22 mouse cellular contexts compared by ENCODE assay signal in the genomic region with DNA sequence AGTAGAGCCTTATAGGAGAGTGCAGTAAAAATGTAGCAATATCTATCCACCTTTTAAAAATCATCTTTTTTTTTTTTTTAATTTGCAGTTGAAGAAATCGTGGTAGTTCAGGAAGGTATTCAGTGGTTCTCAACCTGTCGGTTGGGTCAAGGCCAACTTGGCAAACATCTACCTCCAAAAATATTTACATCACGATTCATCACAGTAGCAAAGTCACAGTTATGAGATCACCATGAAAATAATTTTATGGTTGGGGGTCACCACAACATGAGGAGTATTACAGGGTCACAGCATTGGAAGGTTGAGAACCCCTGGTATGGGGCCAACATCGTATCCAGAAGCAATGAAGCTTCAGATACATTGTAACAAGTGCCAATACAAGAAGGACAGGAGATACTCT. TPM values are rescaled to one million over a fixed set of nuclear protein-coding genes. Genes with fewer than 3 reads are reported as not detected.
A peak's percentile ranks its signal among the peaks of the same experiment; 100 is the strongest.
DNase-seq lines count a peak whose midpoint lies in the region; ATAC-seq lines count a peak whose summit lies in the region.
"Had no signal": no experiment of that assay in that cellular context is flagged by ENCODE, and none has a peak within 500 bp of the region (broad histone marks: within the 10 kb centered on the region; RNA-seq: fewer than 3 reads in every experiment).

No protein-coding gene starts in this region.

- ATAC-seq in forebrain, embryonic 11.5 days (replicated peaks; ENCODE audit: low FRiP score), result no peak
- no peak for ATAC-seq in lung, embryonic 15.5 days (ENCODE audit: borderline replicate concordance, extremely low read depth, low FRiP score, low TSS enrichment)
- ATAC-seq: CD4-positive, CD25-positive, alpha-beta regulatory T cell, adult 4 months; midbrain, embryonic 13.5 days had no signal

- WGBS in forebrain, embryonic 10.5 days, result 93% methylated on average over 4 of the region's 4 CpGs
- 94% methylated on average over 4 of the region's 4 CpGs for WGBS in forebrain, embryonic 11.5 days
- WGBS in lung, embryonic 15.5 days, result 62% methylated on average over 4 of the region's 4 CpGs

- DNase-seq in forebrain, embryonic 10.5 days (ENCODE audit: extremely low spot score, low spot score), result no peak
- no peak for DNase-seq in forebrain, embryonic 11.5 days (ENCODE audit: low spot score)
- DNase-seq in lung, postnatal 4 days, result no peak
- peak; percentile 48 to 68 for DNase-seq in cerebellum, postnatal 25 days
- no peak for DNase-seq in kidney, adult 11 months
- no peak for DNase-seq in left cerebral cortex, adult 9 months (ENCODE audit: low spot score in 2 of 2)
- no peak for DNase-seq in thymus, postnatal 14 days
- DNase-seq: adrenal gland, adult 2 months; gastrocnemius, postnatal 25 days; heart, postnatal 36 days; kidney, adult 2 months; liver; thymus, postnatal 25 days had no signal

- no peaks in the 10 kb centered on the region; the same call in 1 of the 2 replicates for H3K36me3 ChIP-seq in forebrain, embryonic 10.5 days (replicated peaks)
- no peaks in the 10 kb centered on the region for H3K36me3 ChIP-seq in forebrain, embryonic 11.5 days (ENCODE audit: control insufficient read depth, insufficient read depth, low read length)
- no peaks in the 10 kb centered on the region for H3K36me3 ChIP-seq in lung, embryonic 15.5 days
- H3K36me3 ChIP-seq: heart, embryonic 15.5 days; hindbrain, embryonic 13.5 days; limb, embryonic 10.5 days; midbrain, embryonic 13.5 days had no signal

- no peak overlapping the region for H3K4me3 ChIP-seq in forebrain, embryonic 10.5 days
- no peak overlapping the region for H3K4me3 ChIP-seq in forebrain, embryonic 11.5 days (ENCODE audit: low read depth, low read length)
- H3K4me3 ChIP-seq in lung, embryonic 15.5 days, result no peak overlapping the region
- H3K4me3 ChIP-seq: heart, embryonic 15.5 days; hindbrain, embryonic 13.5 days; limb, embryonic 10.5 days; megakaryocyte, embryonic 14.5 days; midbrain, embryonic 13.5 days had no signal

- H3K4me1 ChIP-seq in forebrain, embryonic 10.5 days, result peaks cover 21% of the 10 kb centered on the region
- H3K4me1 ChIP-seq in forebrain, embryonic 11.5 days (replicated peaks; ENCODE audit: control insufficient read depth, insufficient read depth, low read length), result no peaks in the 10 kb centered on the region; the same call in 1 of the 2 replicates
- H3K4me1 ChIP-seq in lung, embryonic 15.5 days, result peaks cover 22% of the 10 kb centered on the region
- H3K4me1 ChIP-seq: limb, embryonic 10.5 days had no signal

- no peaks in the 10 kb centered on the region for H3K9me3 ChIP-seq in forebrain, embryonic 10.5 days
- H3K9me3 ChIP-seq in forebrain, embryonic 11.5 days (ENCODE audit: control insufficient read depth, low read length), result no peaks in the 10 kb centered on the region; the same call in 1 of the 2 replicates
- H3K9me3 ChIP-seq in lung, embryonic 15.5 days, result no peaks in the 10 kb centered on the region
- H3K9me3 ChIP-seq: heart, embryonic 15.5 days; hindbrain, embryonic 13.5 days; limb, embryonic 10.5 days; megakaryocyte, embryonic 14.5 days; midbrain, embryonic 13.5 days had no signal

- H3K27ac ChIP-seq in forebrain, embryonic 10.5 days, result 0 out of 2 replicates have a peak overlapping the region, but pooled peaks have one; percentile 53
- no peak overlapping the region for H3K27ac ChIP-seq in forebrain, embryonic 11.5 days (ENCODE audit: low read depth, low read length)
- H3K27ac ChIP-seq in lung, embryonic 15.5 days, result peak overlapping the region; percentile 55; the same call in 1 of the 2 replicates
- H3K27ac ChIP-seq: heart, embryonic 15.5 days; hindbrain, embryonic 13.5 days; kidney, postnatal 0 days; limb, embryonic 10.5 days; midbrain, embryonic 13.5 days; stomach, postnatal 0 days had no signal

- no peaks in the 10 kb centered on the region for H3K27me3 ChIP-seq in forebrain, embryonic 10.5 days (ENCODE audit: poor library complexity, severe bottlenecking)
- no peaks in the 10 kb centered on the region for H3K27me3 ChIP-seq in forebrain, embryonic 11.5 days (ENCODE audit: control insufficient read depth, insufficient read depth, low read length)
- no peaks in the 10 kb centered on the region for H3K27me3 ChIP-seq in lung, embryonic 15.5 days
- H3K27me3 ChIP-seq: heart, embryonic 15.5 days; hindbrain, embryonic 13.5 days; midbrain, embryonic 13.5 days had no signal

- no peak overlapping the region for H3K9ac ChIP-seq in forebrain, embryonic 11.5 days (ENCODE audit: low read length)
- no peak overlapping the region for H3K9ac ChIP-seq in lung, embryonic 15.5 days
- H3K9ac ChIP-seq: heart, embryonic 15.5 days; hindbrain, embryonic 13.5 days; midbrain, embryonic 13.5 days had no signal

- no peak overlapping the region for H3K4me2 ChIP-seq in forebrain, embryonic 11.5 days (ENCODE audit: low read depth, low read length, severe bottlenecking)
- no peak overlapping the region for H3K4me2 ChIP-seq in lung, embryonic 15.5 days
- H3K4me2 ChIP-seq: heart, embryonic 15.5 days had no signal

RNA-seq across cellular contexts. Expression of a gene that starts 55.5 kb away (rescaled TPM):
- 0.84 and 1.1 TPM in 2 replicates for polyA plus RNA-seq in forebrain, embryonic 10.5 days (2016; fragmentation: Nextera tagmentation; extraction: Ambion mirVana)
- 2.9 and 4.4 TPM in 2 replicates for polyA plus RNA-seq in forebrain, embryonic 11.5 days (2014; fragmentation: Nextera tagmentation; extraction: Ambion mirVana)
- 0.44 and 0.67 TPM in 2 replicates for polyA plus RNA-seq in lung, embryonic 15.5 days (2015; fragmentation: Nextera tagmentation; extraction: Ambion mirVana)

Comparison
In these comparisons a context has a peak if more than half of its experiments do, and no peak if none do; other contexts are left out.
1. DNase-seq: peak in cerebellum, postnatal 25 days (2 of 2); none in forebrain, embryonic 10.5 days (single experiment), forebrain, embryonic 11.5 days (single experiment), lung, postnatal 4 days (0 of 2), kidney, adult 11 months (single experiment), left cerebral cortex, adult 9 months (0 of 2) and thymus, postnatal 14 days (single experiment).